Mouse (Mus musculus) cortical plate, adult 2 months (tissue): ENCODE data around the gene Orm3.

Experiments
- CTCF ChIP-seq: fragments of 200-500 bp; IDR thresholded peaks from 2 replicates; pipeline ENCODE4 v1.5.1; 2011; ENCODE audit warnings: mild to moderate bottlenecking, control low read depth, low read length; ENCODE audit not compliant: insufficient read depth; ENCODE audit errors: extremely low read depth
- POLR2A ChIP-seq: fragments of 200-500 bp; IDR thresholded peaks from 2 replicates; pipeline ENCODE4 v1.6.1; 2011; ENCODE audit warnings: mild to moderate bottlenecking, low read length, control low read depth; ENCODE audit not compliant: insufficient read depth; ENCODE audit errors: extremely low read depth

- no peak for TF ChIP-seq CTCF
- no peak for TF ChIP-seq POLR2A
Measured at GRCm38 (mm10) chr4:63374331-63374730, 18.4 kb downstream of the Orm3 start.
